Mouse (Mus musculus) kidney, adult 2 months (tissue): ENCODE results near the gene Setd4.

Experiments
- CTCF ChIP-seq: fragments of 200-500 bp; conservative IDR thresholded peaks from 2 replicates; pipeline ENCODE4 v1.5.1; 2011; ENCODE audit warnings: low read depth, mild to moderate bottlenecking, control low read depth, low read length, moderate library complexity, mixed read lengths; ENCODE audit not compliant: insufficient read depth, insufficient read length
- POLR2A ChIP-seq: fragments of 200-500 bp; IDR thresholded peaks from one replicate; pipeline ENCODE4 v1.6.1; 2011; ENCODE audit warnings: low read depth, low read length, control low read depth

DNA sequence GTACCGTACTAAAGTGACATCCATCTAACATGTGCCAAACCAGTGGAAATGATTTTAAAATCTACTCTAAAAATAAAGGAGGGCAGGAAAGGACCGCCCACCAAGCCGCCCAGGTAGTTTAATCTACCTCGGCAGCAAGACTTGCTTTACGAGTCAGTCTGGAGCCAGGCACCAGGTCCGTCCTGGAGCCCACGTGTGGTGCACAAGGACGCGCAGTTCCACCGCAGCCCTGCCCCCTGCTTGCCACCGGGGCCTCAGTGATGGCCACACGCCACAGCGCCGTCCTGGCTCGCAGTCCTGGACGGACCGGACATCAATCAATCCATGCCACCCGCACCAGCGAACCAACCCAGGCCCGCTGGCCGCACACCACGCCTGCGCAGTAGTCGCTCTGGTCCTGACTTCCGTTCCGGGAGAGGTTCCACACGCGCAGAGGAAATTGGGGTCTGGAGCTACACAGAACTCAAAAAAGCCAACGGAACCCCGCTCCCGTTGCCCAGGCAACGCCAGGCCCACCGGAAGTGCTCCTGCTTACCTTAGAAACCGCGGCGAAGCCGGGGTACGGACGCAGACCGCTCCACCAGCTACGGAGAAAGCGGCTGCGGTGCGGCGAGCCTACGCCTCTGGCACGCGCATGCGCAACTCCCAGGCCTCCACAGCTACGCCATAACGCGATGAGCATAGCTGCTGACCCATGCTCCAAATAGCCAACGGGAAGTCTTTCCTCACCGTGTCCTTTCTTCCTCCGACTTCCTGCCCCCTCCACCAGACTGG, at the start of gene Setd4:
- TF ChIP-seq POLR2A, result peak; percentile 40
- 0 out of 2 replicates have a peak, but pooled peaks have one; percentile 2 for TF ChIP-seq CTCF
